Mouse (Mus musculus): ENCODE measurements around the gene Dglucy. TPM values are rescaled to one million over a fixed set of nuclear protein-coding genes. Genes with fewer than 3 reads are reported as not detected.

Gene Dglucy
- polyA plus RNA-seq, 1 experiment, result 23.8 TPM

- DNase-seq (ENCODE audit: low spot score), result no peak
Measured at GRCm38 (mm10) chr12:100928286-100928685, 149.4 kb downstream of the Dglucy start.

GRCm38 (mm10) chr12:100931653-100932052, 152.8 kb downstream of the Dglucy start:
- DNase-seq (ENCODE audit: low spot score), result no peak

- DNase-seq (ENCODE audit: low spot score), result no peak
Measured at GRCm38 (mm10) chr12:100934796-100935195, 155.9 kb downstream of the Dglucy start.

- DNase-seq (ENCODE audit: low spot score), result peak; percentile 58
Measured at GRCm38 (mm10) chr12:100936116-100936515, 157.3 kb downstream of the Dglucy start.

- DNase-seq (ENCODE audit: low spot score), result no peak
Measured at GRCm38 (mm10) chr12:100936737-100937136, 157.9 kb downstream of the Dglucy start.

GRCm38 (mm10) chr12:100937441-100938360, 158.8 kb downstream of the Dglucy start:
- no peak for DNase-seq (ENCODE audit: low spot score)

- no peak for DNase-seq (ENCODE audit: low spot score)
Measured at GRCm38 (mm10) chr12:100941361-100941760, 162.5 kb downstream of the Dglucy start.

GRCm38 (mm10) chr12:100943146-100943545, 164.3 kb downstream of the Dglucy start:
- no peak for DNase-seq (ENCODE audit: low spot score)

GRCm38 (mm10) chr12:100944921-100945336, 166.1 kb downstream of the Dglucy start:
- DNase-seq (ENCODE audit: low spot score), result no peak

- DNase-seq (ENCODE audit: low spot score), result no peak
Measured at GRCm38 (mm10) chr12:100945501-100945900, 166.6 kb downstream of the Dglucy start.

- no peak for DNase-seq (ENCODE audit: low spot score)
Measured at GRCm38 (mm10) chr12:100945948-100946347, 167.1 kb downstream of the Dglucy start.

Other genes with a start within 250 kb of the Dglucy start
- 5.2 and 7.2 TPM in 2 replicates for gene Rps6ka5, start 52.1 kb upstream of the Dglucy start, polyA plus RNA-seq (2012; rRNA removed)
- gene Gpr68, start 129.1 kb downstream of the Dglucy start, polyA plus RNA-seq (2012; rRNA removed), result 1.8 and 2.7 TPM in 2 replicates
- 14.3 and 23.3 TPM in 2 replicates for gene Ccdc88c, start 250.0 kb downstream of the Dglucy start, polyA plus RNA-seq (2012; rRNA removed)

Data from urinary bladder, adult 2 months (tissue).